Mouse (Mus musculus) limb, embryonic 15.5 days (tissue): Measurements from ENCODE around the gene Ryr3. TPM values are rescaled to one million over a fixed set of nuclear protein-coding genes. Genes with fewer than 3 reads are reported as not detected.

Source experiments
- ATAC-seq: fragments of 200-750 bp; cut with Nextera tagmentation; 2 replicates; pipeline ENCODE4 v1.8.0; 2017; ENCODE audit warnings: low read depth, moderate TSS enrichment; ENCODE audit not compliant: insufficient number of reproducible peaks, low FRiP score, low TSS enrichment
- H3K27ac ChIP-seq: fragments of 300-500 bp; sonication (generic); 2 replicates; pipeline ENCODE4 v1.5.1; 2015; ENCODE audit warnings: moderate library complexity, mild to moderate bottlenecking, inconsistent platforms
- H3K27me3 ChIP-seq: fragments of 300-500 bp; sonication (generic); 2 replicates; pipeline ENCODE4 v1.6.1; 2015; ENCODE audit warnings: inconsistent platforms
- H3K36me3 ChIP-seq: fragments of 300-500 bp; sonication (generic); 2 replicates; pipeline ENCODE4 v1.6.1; 2015; ENCODE audit warnings: inconsistent platforms
- H3K4me1 ChIP-seq: fragments of 300-500 bp; sonication (generic); 2 replicates; pipeline ENCODE4 v1.6.1; 2015; ENCODE audit warnings: inconsistent platforms
- H3K4me2 ChIP-seq: fragments of 300-500 bp; sonication (generic); 2 replicates; pipeline ENCODE4 v1.6.1; 2015; ENCODE audit warnings: mild to moderate bottlenecking, inconsistent platforms
- H3K4me3 ChIP-seq: fragments of 300-500 bp; sonication (generic); 2 replicates; pipeline ENCODE4 v1.5.1; 2015; ENCODE audit warnings: mild to moderate bottlenecking, inconsistent platforms
- H3K9ac ChIP-seq: fragments of 300-500 bp; sonication (generic); 2 replicates; pipeline ENCODE4 v1.6.1; 2015; ENCODE audit warnings: inconsistent platforms
- H3K9me3 ChIP-seq: fragments of 300-500 bp; sonication (generic); 2 replicates; pipeline ENCODE4 v1.6.1; 2016; ENCODE audit warnings: inconsistent platforms
- WGBS: fragments of 180-500 bp; shearing (Covaris S2); methylation state at CpG from one replicate; pipeline ENCODE4 v1.1.7; 2015; 5-methylcytosine and 5-hydroxymethylcytosine counted together
- microRNA-seq: library from miRNA; unstranded; fragments of <30 nt; microRNA quantifications from one replicate; pipeline ENCODE4, GENCODE M21; 2016
- polyA plus RNA-seq: library from polyadenylated mRNA; unstranded; fragments of >200 nt; fragmentation: Nextera tagmentation; extraction: Ambion mirVana; gene quantifications from 2 replicates; pipeline ENCODE4 v1.2.1, GENCODE M21; 2015

The Ryr3 gene
- polyA plus RNA-seq, 1 experiment from 2014 or later: 0.68 TPM

DNA sequence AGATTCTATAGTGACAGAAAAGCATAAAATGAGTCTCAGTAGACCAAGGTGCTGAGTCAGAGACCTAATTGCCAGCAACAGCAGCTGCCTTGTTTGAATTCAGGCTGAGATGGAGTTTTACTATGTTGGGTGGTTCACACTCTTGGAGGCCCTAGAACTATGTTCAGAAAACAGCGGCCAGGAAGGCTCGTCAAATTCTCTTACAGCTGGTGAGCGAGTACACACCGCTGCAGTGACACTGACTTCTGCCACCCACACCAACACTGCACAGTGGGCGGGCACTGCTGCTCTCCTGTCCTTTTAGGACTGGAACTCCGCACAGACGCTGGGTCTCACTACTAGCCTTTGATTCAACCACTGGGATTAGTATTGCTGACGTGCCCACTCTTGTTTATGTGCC lies 614.4 kb downstream of the Ryr3 start:
- H3K27me3 ChIP-seq: no peaks in the 10 kb centered on the region
- no peak overlapping the region for H3K9ac ChIP-seq
- no peaks in the 10 kb centered on the region for H3K36me3 ChIP-seq
- no peaks in the 10 kb centered on the region for H3K9me3 ChIP-seq
- H3K27ac ChIP-seq: no peak overlapping the region
- no peak overlapping the region for H3K4me2 ChIP-seq
- H3K4me3 ChIP-seq: no peak overlapping the region
- WGBS: 48% methylated on average over 8 of the region's 8 CpGs
- ATAC-seq: no peak
- H3K4me1 ChIP-seq: peaks cover 8% of the 10 kb centered on the region; the same call in 1 of the 2 replicates

DNA sequence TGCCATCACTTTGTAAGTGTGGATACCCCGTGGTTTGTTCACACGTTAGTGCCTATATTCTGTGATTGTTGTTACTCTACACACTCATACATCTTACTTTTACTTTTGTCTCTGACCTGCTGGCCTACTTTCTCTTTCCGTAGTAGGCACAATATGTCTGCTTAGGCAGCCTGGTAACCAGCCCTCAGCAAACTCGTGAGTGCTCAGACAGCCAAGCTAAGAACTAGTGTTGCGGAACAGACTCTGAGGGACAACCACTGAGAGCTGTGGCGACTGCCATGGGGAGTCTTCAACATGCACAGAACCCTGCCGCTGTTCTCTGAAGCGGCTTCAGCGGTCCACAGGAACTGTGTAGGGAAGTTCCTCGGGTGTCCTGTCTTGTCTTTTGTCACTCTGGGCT lies 616.7 kb downstream of the Ryr3 start:
- no peaks in the 10 kb centered on the region for H3K27me3 ChIP-seq
- 79% methylated on average over 10 of the region's 10 CpGs for WGBS
- H3K4me2 ChIP-seq: no peak overlapping the region
- peaks cover 8% of the 10 kb centered on the region; the same call in 1 of the 2 replicates for H3K4me1 ChIP-seq
- H3K36me3 ChIP-seq: no peaks in the 10 kb centered on the region
- H3K9ac ChIP-seq: no peak overlapping the region
- ATAC-seq: no peak
- H3K4me3 ChIP-seq: no peak overlapping the region
- no peaks in the 10 kb centered on the region for H3K9me3 ChIP-seq
- H3K27ac ChIP-seq: no peak overlapping the region

DNA sequence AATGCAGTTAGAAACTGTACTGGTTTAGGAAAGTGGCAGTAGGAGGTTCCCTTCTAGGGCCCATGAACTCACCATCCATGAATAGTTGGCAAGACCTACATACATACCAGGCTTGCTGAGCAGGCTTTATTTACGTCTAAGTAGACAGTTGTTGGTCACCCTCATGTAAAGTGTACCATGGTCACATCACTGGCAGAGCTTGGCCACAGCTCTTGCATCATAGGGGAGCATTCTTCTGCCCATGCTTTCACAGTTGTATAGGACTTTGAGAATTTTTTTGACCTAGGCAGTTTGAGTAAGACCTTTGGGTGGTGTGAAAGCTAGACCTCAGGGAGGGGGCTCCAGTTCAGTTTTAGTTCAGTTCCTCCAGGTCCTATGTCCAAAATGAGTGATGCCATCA lies 619.8 kb downstream of the Ryr3 start:
- no peak for ATAC-seq
- H3K4me3 ChIP-seq: no peak overlapping the region
- no peaks in the 10 kb centered on the region for H3K36me3 ChIP-seq
- no peaks in the 10 kb centered on the region for H3K27me3 ChIP-seq
- no peaks in the 10 kb centered on the region for H3K9me3 ChIP-seq
- H3K4me2 ChIP-seq: no peak overlapping the region
- no peak overlapping the region for H3K9ac ChIP-seq
- H3K4me1 ChIP-seq: 0 out of 2 replicates have a peak, but pooled peaks cover 5% of the 10 kb centered on the region
- no peak overlapping the region for H3K27ac ChIP-seq
- WGBS: 88% methylated on average over 1 of the region's 1 CpGs

DNA sequence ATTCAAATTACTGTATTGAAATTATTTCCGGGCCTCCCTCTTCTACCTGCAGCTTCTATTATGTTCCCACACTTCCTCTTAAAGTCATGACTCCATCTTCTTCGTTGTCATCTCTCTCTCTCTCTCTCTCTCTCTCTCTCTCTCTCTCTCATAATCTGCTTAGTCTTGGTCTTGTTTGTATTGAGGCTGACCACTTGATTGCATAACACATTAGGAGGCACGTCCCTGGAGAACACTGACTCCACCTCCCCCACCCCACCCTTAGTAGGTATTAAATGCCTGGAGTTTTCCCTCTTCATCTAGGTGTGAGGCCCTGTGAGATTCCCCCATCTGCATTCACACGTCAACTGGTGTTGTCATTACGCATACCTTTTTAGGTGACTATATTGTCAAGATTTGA lies 620.5 kb downstream of the Ryr3 start:
- Histone ChIP-seq H3K36me3 (no peaks in the 10 kb centered on the region), H3K27me3 (no peaks in the 10 kb centered on the region), H3K9me3 (no peaks in the 10 kb centered on the region), H3K27ac (no peak overlapping the region), H3K4me3 (no peak overlapping the region), H3K4me2 (no peak overlapping the region), H3K9ac (no peak overlapping the region), H3K4me1 (0 out of 2 replicates have a peak, but pooled peaks cover 4% of the 10 kb centered on the region)
- 69% methylated on average over 5 of the region's 5 CpGs for WGBS
- ATAC-seq: no peak

DNA sequence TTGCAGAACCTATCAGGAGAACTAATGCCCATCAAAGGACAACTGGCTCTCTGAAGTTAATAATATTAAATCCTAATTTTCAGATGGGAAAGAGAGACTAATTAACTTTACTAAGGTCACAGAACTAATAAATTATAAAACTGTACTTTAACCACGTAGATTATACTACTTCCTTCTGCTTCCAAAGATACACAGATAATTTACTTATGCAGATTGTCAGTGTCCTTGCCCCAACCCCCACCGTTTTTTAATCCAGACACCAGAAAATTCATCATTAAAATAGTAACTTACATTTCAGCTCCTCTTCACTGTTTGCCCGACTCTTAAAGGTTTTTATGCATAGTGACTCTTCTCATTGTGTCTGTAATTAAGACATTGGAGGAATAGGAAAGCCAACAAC lies 621.1 kb downstream of the Ryr3 start:
- Histone ChIP-seq H3K4me3 (no peak overlapping the region), H3K9ac (no peak overlapping the region), H3K36me3 (no peaks in the 10 kb centered on the region), H3K4me2 (no peak overlapping the region), H3K9me3 (no peaks in the 10 kb centered on the region), H3K27ac (no peak overlapping the region), H3K27me3 (no peaks in the 10 kb centered on the region), H3K4me1 (no peaks in the 10 kb centered on the region)
- 82% methylated on average over 3 of the region's 3 CpGs for WGBS
- no peak for ATAC-seq

DNA sequence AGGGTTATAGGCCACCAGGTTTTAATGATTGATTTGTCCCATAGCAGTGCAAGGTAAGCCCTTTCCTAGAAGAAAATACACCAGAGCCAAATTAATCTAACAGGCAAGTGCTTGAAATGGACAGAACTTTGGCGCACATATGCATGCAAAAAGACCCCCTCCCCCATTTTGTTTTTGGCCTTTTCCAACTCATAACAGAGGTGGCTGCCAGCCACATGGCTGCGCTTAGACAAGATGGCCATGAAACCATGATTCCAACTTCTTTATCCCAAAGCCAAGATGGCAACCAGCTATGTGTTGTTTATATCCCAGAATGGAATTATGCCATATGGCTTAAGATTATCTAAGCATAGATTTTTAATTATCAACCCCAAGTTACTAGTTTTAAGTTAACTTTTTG lies 623.1 kb downstream of the Ryr3 start:
- Histone ChIP-seq H3K36me3 (no peaks in the 10 kb centered on the region), H3K4me3 (no peak overlapping the region), H3K9me3 (no peaks in the 10 kb centered on the region), H3K27ac (no peak overlapping the region), H3K4me2 (no peak overlapping the region), H3K27me3 (no peaks in the 10 kb centered on the region), H3K9ac (no peak overlapping the region), H3K4me1 (no peaks in the 10 kb centered on the region)
- 92% methylated on average over 2 of the region's 2 CpGs for WGBS
- ATAC-seq: no peak

DNA sequence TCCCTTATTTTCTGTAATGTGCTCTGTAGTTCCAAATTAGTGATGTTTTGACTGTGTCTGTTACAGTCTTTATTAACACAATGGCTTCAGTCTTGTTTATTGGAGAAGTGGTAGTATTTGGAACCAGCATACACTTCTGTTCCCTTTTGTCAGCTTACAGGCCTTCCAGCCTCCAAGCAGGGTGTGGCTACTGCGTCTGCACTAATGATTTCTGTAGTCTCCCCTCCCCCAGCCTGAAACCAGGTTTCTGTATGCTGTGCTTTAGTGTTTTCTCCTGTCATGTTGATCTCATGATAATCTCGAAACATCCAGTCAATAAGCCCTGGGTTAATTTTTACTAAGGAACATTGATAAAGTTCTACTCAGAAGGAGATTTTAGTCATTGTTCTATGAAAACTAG lies 623.6 kb downstream of the Ryr3 start:
- no peak for ATAC-seq
- no peak overlapping the region for H3K4me2 ChIP-seq
- H3K9me3 ChIP-seq: no peaks in the 10 kb centered on the region
- no peaks in the 10 kb centered on the region for H3K36me3 ChIP-seq
- H3K4me1 ChIP-seq: no peaks in the 10 kb centered on the region
- H3K9ac ChIP-seq: no peak overlapping the region
- WGBS: 58% methylated on average over 2 of the region's 2 CpGs
- no peaks in the 10 kb centered on the region for H3K27me3 ChIP-seq
- no peak overlapping the region for H3K4me3 ChIP-seq
- no peak overlapping the region for H3K27ac ChIP-seq

DNA sequence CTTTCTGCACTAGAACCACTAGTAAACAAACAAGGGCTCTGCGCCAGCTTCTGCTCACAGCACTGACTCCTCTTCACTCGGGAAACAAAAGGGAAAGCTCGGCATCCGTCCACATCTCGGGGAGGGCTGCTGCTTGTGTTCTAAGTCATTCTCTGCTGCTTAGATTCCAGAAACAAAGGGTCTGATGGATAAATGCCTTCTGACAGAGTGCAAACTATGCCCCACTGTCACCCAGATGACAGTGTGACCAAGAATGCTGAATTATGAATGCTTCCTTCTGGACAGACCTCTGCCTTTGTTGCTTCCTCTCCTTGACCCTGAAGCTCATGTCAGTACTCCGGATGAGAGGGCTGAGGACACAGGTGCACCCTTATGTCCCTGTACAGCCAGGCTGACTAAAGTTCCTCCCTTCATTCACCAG lies 625.4 kb downstream of the Ryr3 start:
- WGBS: 75% methylated on average over 6 of the region's 6 CpGs
- H3K9ac ChIP-seq: no peak overlapping the region
- no peak for ATAC-seq
- H3K36me3 ChIP-seq: no peaks in the 10 kb centered on the region
- H3K27me3 ChIP-seq: no peaks in the 10 kb centered on the region
- H3K4me1 ChIP-seq: no peaks in the 10 kb centered on the region
- no peak overlapping the region for H3K27ac ChIP-seq
- H3K9me3 ChIP-seq: no peaks in the 10 kb centered on the region
- no peak overlapping the region for H3K4me3 ChIP-seq
- no peak overlapping the region for H3K4me2 ChIP-seq

DNA sequence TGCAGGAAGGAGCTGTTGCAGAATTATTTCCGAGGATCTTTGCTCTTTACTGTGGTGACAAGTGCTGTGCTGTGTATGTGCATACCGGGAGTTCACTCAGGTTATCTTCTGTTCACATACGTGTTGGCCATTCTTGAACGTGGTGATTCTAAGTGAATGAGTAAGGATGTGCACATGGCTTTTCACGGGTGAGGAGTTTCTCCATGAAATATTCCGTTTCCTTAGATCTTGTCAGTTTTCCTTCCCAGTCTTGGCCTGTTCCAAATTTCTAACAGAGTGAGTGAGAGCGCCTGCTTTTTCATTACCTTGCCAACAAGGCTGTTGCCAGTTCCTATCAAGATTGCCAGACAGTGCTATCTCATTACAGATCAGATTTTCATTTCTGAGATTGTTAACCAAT lies 625.9 kb downstream of the Ryr3 start:
- Histone ChIP-seq H3K4me1 (no peaks in the 10 kb centered on the region), H3K4me2 (no peak overlapping the region), H3K9ac (no peak overlapping the region), H3K27ac (no peak overlapping the region), H3K36me3 (no peaks in the 10 kb centered on the region), H3K27me3 (no peaks in the 10 kb centered on the region), H3K4me3 (no peak overlapping the region), H3K9me3 (no peaks in the 10 kb centered on the region)
- ATAC-seq: no peak
- 72% methylated on average over 7 of the region's 7 CpGs for WGBS

Small RNAs within 50 kb of the gene (microRNA-seq; reads per million reads assigned to microRNA genes)
- gene Gm44374: not detected

Other genes with a start within 250 kb of the Ryr3 start
- not detected in 2 replicates for gene Tmco5b, start 68.6 kb upstream of the Ryr3 start, polyA plus RNA-seq
- 2.9 and 3.1 TPM in 2 replicates for gene Fmn1, start 110.6 kb upstream of the Ryr3 start, polyA plus RNA-seq